Mouse (Mus musculus): ENCODE results near the gene Calca. TPM values are rescaled to one million over a fixed set of nuclear protein-coding genes. Genes with fewer than 3 reads are reported as not detected.

Gene Calca
- total and polyA plus RNA-seq, 3 experiments = not detected

DNA sequence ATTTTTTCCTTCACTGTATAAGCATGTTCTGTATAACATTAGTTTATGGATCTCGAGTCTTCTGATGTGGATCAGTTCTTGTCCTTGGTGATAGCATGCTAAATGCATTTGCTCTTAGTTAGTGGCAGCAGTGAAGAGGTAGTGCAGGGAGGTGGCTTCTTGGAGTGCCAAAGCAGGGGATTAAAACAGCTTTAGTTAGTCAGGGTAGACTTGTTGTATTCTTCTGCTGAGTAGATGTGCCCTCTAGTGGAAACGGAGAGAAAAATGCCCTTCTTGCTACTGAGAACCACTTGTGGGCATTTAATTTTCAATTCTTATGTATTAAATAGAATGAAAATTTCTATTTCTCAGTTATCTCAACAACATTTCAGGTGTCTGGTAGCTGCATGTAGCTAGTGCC lies 36.5 kb upstream of the Calca start (continued):
- no peak for TF ChIP-seq NRF1 (IDR thresholded peaks at IDR 0.05; ENCODE audit: insufficient read depth, low read depth, low read length, poor library complexity, severe bottlenecking)

DNA sequence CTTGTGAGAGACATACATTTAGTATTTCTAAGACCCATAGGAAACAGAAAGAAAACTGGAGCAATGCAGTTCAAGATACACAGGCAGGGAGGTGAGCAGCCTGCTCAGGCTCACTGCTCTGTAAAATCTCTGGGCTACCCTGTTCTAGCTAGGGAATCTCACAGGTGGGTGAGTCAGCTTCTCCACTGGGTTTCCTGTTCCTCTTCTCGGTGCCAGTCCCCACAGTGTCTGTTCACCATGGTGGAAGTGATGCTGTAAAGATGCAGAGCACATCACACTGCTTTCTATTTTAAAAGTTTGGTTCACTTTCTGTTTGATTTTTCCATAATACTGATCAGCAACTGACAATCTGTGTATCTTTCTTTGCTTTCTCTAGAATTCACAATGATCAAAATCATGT lies 35.2 kb upstream of the Calca start:
- Histone ChIP-seq H3K9me3 (replicated peaks; ENCODE audit: insufficient read depth, low read length) (no peaks in the 10 kb centered on the region), H3K36me3 (ENCODE audit: control insufficient read depth in 1 of 2, insufficient read depth in 2 of 2, low read length in 2 of 2) (no peaks in the 10 kb centered on the region; a peak in 1 of 4 replicates), H3K79me2 (ENCODE audit: control insufficient read depth, insufficient read depth, low read length, poor library complexity) (no peaks in the 10 kb centered on the region), H3K27me3 (ENCODE audit: control insufficient read depth in 1 of 2, insufficient read depth in 2 of 2, low read length in 2 of 2) (peaks cover 0 to under 1% of the 10 kb centered on the region in 2 experiments; a peak in 1 of 4 replicates), H3K4me3 (ENCODE audit: control insufficient read depth in 1 of 2, insufficient read depth in 1 of 2, low read depth in 2 of 2, low read length in 2 of 2) (no peak overlapping the region), H3K4me1 (ENCODE audit: control insufficient read depth in 1 of 2, insufficient read depth in 2 of 2, low read length in 2 of 2) (no peaks in the 10 kb centered on the region; a peak in 1 of 4 replicates), H3K27ac (ENCODE audit: control insufficient read depth, low read depth, low read length) (no peak overlapping the region), H3K9ac (ENCODE audit: control insufficient read depth, low read depth, low read length, poor library complexity, severe bottlenecking) (no peak overlapping the region)
- DNase-seq (ENCODE audit: low read depth, low spot score) = no peak
- no peak for TF ChIP-seq ELF1 (IDR thresholded peaks at IDR 0.05; ENCODE audit: low read depth, low read length)
- no peak for TF ChIP-seq POLR2AphosphoS5 (IDR thresholded peaks at IDR 0.05; ENCODE audit: borderline replicate concordance, low read depth, low read length)
- no peak for TF ChIP-seq EP300 (IDR thresholded peaks at IDR 0.05; ENCODE audit: low read depth in 1 of 2, low read length in 2 of 2)
- TF ChIP-seq MAX (IDR thresholded peaks at IDR 0.05; ENCODE audit: low read length) = no peak
- no peak for TF ChIP-seq KAT2A (conservative IDR thresholded peaks at IDR 0.05; ENCODE audit: low read depth, low read length)
- TF ChIP-seq CTCF (IDR thresholded peaks at IDR 0.05 in 2 of 3, conservative IDR thresholded peaks at IDR 0.05 in 1 of 3; ENCODE audit: control insufficient read depth in 1 of 3, insufficient read depth in 1 of 3, low read depth in 2 of 3, low read length in 3 of 3, poor library complexity in 1 of 3, severe bottlenecking in 1 of 3) = no peak
- TF ChIP-seq GABPA (IDR thresholded peaks at IDR 0.05; ENCODE audit: low read depth, low read length) = no peak
- TF ChIP-seq CHD2 (IDR thresholded peaks at IDR 0.05; ENCODE audit: low read length) = no peak
- no peak for TF ChIP-seq MXI1 (IDR thresholded peaks at IDR 0.05; ENCODE audit: low read depth, low read length)
- TF ChIP-seq MAZ (IDR thresholded peaks at IDR 0.05; ENCODE audit: low read depth, low read length) = no peak
- TF ChIP-seq GATA1 (IDR thresholded peaks at IDR 0.05; ENCODE audit: low read depth, low read length) = no peak

DNA sequence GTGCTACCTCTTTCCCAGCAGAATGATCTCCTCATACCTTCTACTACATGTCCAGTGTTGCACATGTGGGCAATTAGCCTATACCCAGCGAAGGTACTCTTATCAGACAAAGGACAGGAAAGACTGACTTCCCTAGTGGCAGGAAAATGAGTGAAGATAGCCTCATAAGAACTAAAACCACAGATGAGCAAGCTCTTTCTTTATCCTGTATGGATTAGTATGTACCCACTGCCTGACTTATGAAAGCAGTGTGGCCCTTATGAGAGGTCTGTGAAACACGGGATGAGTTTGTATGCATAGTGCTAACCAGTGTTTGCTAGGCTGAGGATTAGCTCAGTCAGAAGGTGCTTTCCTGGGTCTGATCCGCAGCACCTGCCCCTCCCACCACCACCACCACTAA lies 13.6 kb upstream of the Calca start:
- H3K4me3 ChIP-seq (ENCODE audit: control insufficient read depth in 1 of 2, insufficient read depth in 1 of 2, low read depth in 2 of 2, low read length in 2 of 2) = no peak overlapping the region
- H3K27me3 ChIP-seq (ENCODE audit: control insufficient read depth in 1 of 2, insufficient read depth in 2 of 2, low read length in 2 of 2) = peaks cover 0 to 2% of the 10 kb centered on the region in 2 experiments; a peak in 3 of 4 replicates
- no peak overlapping the region for H3K9ac ChIP-seq (ENCODE audit: control insufficient read depth, low read depth, low read length, poor library complexity, severe bottlenecking)
- no peak overlapping the region for H3K27ac ChIP-seq (ENCODE audit: control insufficient read depth, low read depth, low read length)
- H3K79me2 ChIP-seq (ENCODE audit: control insufficient read depth, insufficient read depth, low read length, poor library complexity) = no peaks in the 10 kb centered on the region
- TF ChIP-seq USF2 (IDR thresholded peaks at IDR 0.05; ENCODE audit: borderline replicate concordance in 1 of 2, insufficient read depth in 1 of 2, low read depth in 1 of 2, low read length in 2 of 2) (no peak), HCFC1 (IDR thresholded peaks at IDR 0.05; ENCODE audit: low read depth, low read length) (no peak), SMC3 (IDR thresholded peaks at IDR 0.05; ENCODE audit: low read depth, low read length) (no peak), KAT2A (conservative IDR thresholded peaks at IDR 0.05; ENCODE audit: low read depth, low read length) (no peak), ZMIZ1 (IDR thresholded peaks at IDR 0.05; ENCODE audit: low read depth, low read length) (no peak), TCF12 (IDR thresholded peaks at IDR 0.05; ENCODE audit: low read depth, low read length) (no peak), MYC (IDR thresholded peaks at IDR 0.05; ENCODE audit: low read depth, low read length) (no peak), CHD2 (IDR thresholded peaks at IDR 0.05; ENCODE audit: low read length) (no peak), E2F4 (IDR thresholded peaks at IDR 0.05; ENCODE audit: borderline replicate concordance, low read depth, low read length) (no peak), JUND (IDR thresholded peaks at IDR 0.05; ENCODE audit: low read depth, low read length) (no peak), MEF2A (IDR thresholded peaks at IDR 0.05; ENCODE audit: extremely low read depth, insufficient replicate concordance, low read depth, low read length, poor library complexity, severe bottlenecking) (no peak), EP300 (IDR thresholded peaks at IDR 0.05; ENCODE audit: low read depth in 1 of 2, low read length in 2 of 2) (no peak), MYB (IDR thresholded peaks at IDR 0.05; ENCODE audit: low read depth, low read length) (no peak), ZNF384 (IDR thresholded peaks at IDR 0.05; ENCODE audit: low read depth, low read length) (no peak), ZC3H11A (IDR thresholded peaks at IDR 0.05; ENCODE audit: low read depth, low read length) (no peak), RAD21 (IDR thresholded peaks at IDR 0.05; ENCODE audit: low read depth, low read length) (no peak), CHD1 (IDR thresholded peaks at IDR 0.05; ENCODE audit: low read depth, low read length) (no peak), SIN3A (IDR thresholded peaks at IDR 0.05; ENCODE audit: low read length) (no peak), NELFE (IDR thresholded peaks at IDR 0.05; ENCODE audit: low read depth, low read length) (no peak), RCOR1 (IDR thresholded peaks at IDR 0.05; ENCODE audit: low read depth, low read length) (no peak)
- H3K4me1 ChIP-seq (ENCODE audit: control insufficient read depth in 1 of 2, insufficient read depth in 2 of 2, low read length in 2 of 2) = no peaks in the 10 kb centered on the region
- no peak for DNase-seq (ENCODE audit: low read depth, low spot score)
- H3K9me3 ChIP-seq (replicated peaks; ENCODE audit: insufficient read depth, low read length) = no peaks in the 10 kb centered on the region
- H3K36me3 ChIP-seq (ENCODE audit: control insufficient read depth in 1 of 2, insufficient read depth in 2 of 2, low read length in 2 of 2) = no peaks in the 10 kb centered on the region

Data from MEL (cell line).